Mouse (Mus musculus): Measurements from ENCODE around the gene Otos. TPM values are rescaled to one million over a fixed set of nuclear protein-coding genes. Genes with fewer than 3 reads are reported as not detected.

Gene Otos
- polyA plus RNA-seq, 1 experiment from 2014 or later = not detected

Other genes starting within 250 kb of the Otos start
- 259 and 273 TPM in 2 replicates for gene Ndufa10, start 175.0 kb downstream of the Otos start, polyA plus RNA-seq (2015; fragmentation: Nextera tagmentation; extraction: Ambion mirVana)
- gene Olfr1416, start 163.7 kb downstream of the Otos start, polyA plus RNA-seq (2015; fragmentation: Nextera tagmentation; extraction: Ambion mirVana) = not detected in 2 replicates
- gene Olfr1415, start 152.7 kb downstream of the Otos start, polyA plus RNA-seq (2015; fragmentation: Nextera tagmentation; extraction: Ambion mirVana) = not detected in 2 replicates
- not detected in 2 replicates for gene Olfr1414, start 130.2 kb downstream of the Otos start, polyA plus RNA-seq (2015; fragmentation: Nextera tagmentation; extraction: Ambion mirVana)
- not detected in 2 replicates for gene Olfr1413, start 77.5 kb downstream of the Otos start, polyA plus RNA-seq (2015; fragmentation: Nextera tagmentation; extraction: Ambion mirVana)
- gene Olfr1412, start 63.1 kb downstream of the Otos start, polyA plus RNA-seq (2015; fragmentation: Nextera tagmentation; extraction: Ambion mirVana) = not detected in 2 replicates
- not detected in 2 replicates for gene Olfr1411, start 54.4 kb downstream of the Otos start, polyA plus RNA-seq (2015; fragmentation: Nextera tagmentation; extraction: Ambion mirVana)
- not detected in 2 replicates for gene Olfr1410, start 43.1 kb downstream of the Otos start, polyA plus RNA-seq (2015; fragmentation: Nextera tagmentation; extraction: Ambion mirVana)
- not detected in 2 replicates for gene Olfr12, start 31.1 kb downstream of the Otos start, polyA plus RNA-seq (2015; fragmentation: Nextera tagmentation; extraction: Ambion mirVana)
- 335 and 393 TPM in 2 replicates for gene Cops9, start 6.9 kb downstream of the Otos start, polyA plus RNA-seq (2015; fragmentation: Nextera tagmentation; extraction: Ambion mirVana)
- 73.6 and 80.7 TPM in 2 replicates for gene Gpc1, start 182.8 kb upstream of the Otos start, polyA plus RNA-seq (2015; fragmentation: Nextera tagmentation; extraction: Ambion mirVana)

Data from limb, embryonic 15.5 days (tissue).